Mouse (Mus musculus) myocyte (in vitro differentiated cells): ENCODE data around the gene Dab2. TPM values are rescaled to one million over a fixed set of nuclear protein-coding genes. Genes with fewer than 3 reads are reported as not detected.

ENCODE experiments used
- H3K27me3 ChIP-seq: one replicate; pipeline ENCODE4 v1.6.1; 2011; ENCODE audit not compliant: control insufficient read depth, insufficient read depth, insufficient read length
- H3K36me3 ChIP-seq: one replicate; pipeline ENCODE4 v1.6.1; 2011; ENCODE audit not compliant: control insufficient read depth, insufficient read depth
- H3K4me2 ChIP-seq: one replicate; pipeline ENCODE4 v1.6.1; 2011; ENCODE audit warnings: low read depth, control low read depth
- H3K4me3 ChIP-seq: one replicate; pipeline ENCODE4 v1.5.1; 2011; ENCODE audit warnings: mild to moderate bottlenecking, control low read depth, moderate library complexity
- H3K79me2 ChIP-seq: one replicate; pipeline ENCODE4 v1.6.1; 2011; ENCODE audit not compliant: control insufficient read depth, insufficient read depth
- H3ac ChIP-seq: one replicate; pipeline ENCODE4 v1.6.1; 2011; ENCODE audit not compliant: control insufficient read depth, insufficient read length
- CEBPB ChIP-seq: IDR thresholded peaks from 2 replicates; pipeline ENCODE4 v1.6.1; 2011; ENCODE audit warnings: mild to moderate bottlenecking, moderate library complexity; ENCODE audit not compliant: poor library complexity, insufficient read depth, severe bottlenecking
- E2F4 ChIP-seq: IDR thresholded peaks from one replicate; pipeline ENCODE4 v1.6.1; 2011; ENCODE audit warnings: mild to moderate bottlenecking, control low read depth, moderate library complexity; ENCODE audit not compliant: insufficient read depth
- MAX ChIP-seq: IDR thresholded peaks from one replicate; pipeline ENCODE4 v1.6.1; 2011; ENCODE audit warnings: low read depth, mild to moderate bottlenecking, control low read depth
- MYOD1 ChIP-seq, 3 experiments: IDR thresholded peaks; one replicate each; pipeline ENCODE4 v1.6.1; 2011; ENCODE audit warnings: control low read depth in 2 of 3, low read depth in 2 of 3, mild to moderate bottlenecking in 2 of 3, moderate library complexity in 1 of 3; ENCODE audit not compliant: insufficient read length in 2 of 3, control insufficient read depth in 1 of 3
- MYOG ChIP-seq, 3 experiments: IDR thresholded peaks; one replicate each; pipeline ENCODE4 v1.6.1; 2011; ENCODE audit warnings: control low read depth in 2 of 3, low read depth in 2 of 3, mild to moderate bottlenecking in 2 of 3; ENCODE audit not compliant: insufficient read length in 2 of 3, control insufficient read depth in 1 of 3, insufficient read depth in 1 of 3
- POLR2A ChIP-seq: IDR thresholded peaks from one replicate; pipeline ENCODE4 v1.6.1; 2011; ENCODE audit warnings: low read depth, mild to moderate bottlenecking, control low read depth, moderate library complexity; ENCODE audit not compliant: insufficient read length
- POLR2AphosphoS2 ChIP-seq: IDR thresholded peaks from one replicate; pipeline ENCODE4 v1.6.1; 2011; ENCODE audit warnings: low read depth, control low read depth; ENCODE audit not compliant: insufficient read length
- REST ChIP-seq: IDR thresholded peaks from one replicate; pipeline ENCODE4 v1.6.1; 2011; ENCODE audit warnings: mild to moderate bottlenecking, control low read depth, moderate library complexity; ENCODE audit not compliant: insufficient read depth, insufficient read length
- SRF ChIP-seq: IDR thresholded peaks from one replicate; pipeline ENCODE4 v1.6.1; 2011; ENCODE audit warnings: low read depth; ENCODE audit not compliant: control insufficient read depth, insufficient read length
- TCF12 ChIP-seq: IDR thresholded peaks from one replicate; pipeline ENCODE4 v1.6.1; 2011; ENCODE audit warnings: mild to moderate bottlenecking, control low read depth; ENCODE audit not compliant: poor library complexity, insufficient read depth, severe bottlenecking
- TCF3 ChIP-seq: IDR thresholded peaks from one replicate; pipeline ENCODE4 v1.6.1; 2011; ENCODE audit warnings: low read depth, control low read depth; ENCODE audit not compliant: insufficient read length
- USF1 ChIP-seq: IDR thresholded peaks from one replicate; pipeline ENCODE4 v1.6.1; 2011; ENCODE audit warnings: low read depth, mild to moderate bottlenecking, control low read depth, moderate library complexity
- polyA plus RNA-seq: library from polyadenylated mRNA; unstranded; fragments of >200 nt; fragmentation: generic; extraction: Trizol; gene quantifications from one replicate; pipeline ENCODE4 v1.2.1, GENCODE M21; 2012; ENCODE audit warnings: missing spikeins

Dab2 gene
- polyA plus RNA-seq, 1 experiment, result 9.8 TPM

DNA sequence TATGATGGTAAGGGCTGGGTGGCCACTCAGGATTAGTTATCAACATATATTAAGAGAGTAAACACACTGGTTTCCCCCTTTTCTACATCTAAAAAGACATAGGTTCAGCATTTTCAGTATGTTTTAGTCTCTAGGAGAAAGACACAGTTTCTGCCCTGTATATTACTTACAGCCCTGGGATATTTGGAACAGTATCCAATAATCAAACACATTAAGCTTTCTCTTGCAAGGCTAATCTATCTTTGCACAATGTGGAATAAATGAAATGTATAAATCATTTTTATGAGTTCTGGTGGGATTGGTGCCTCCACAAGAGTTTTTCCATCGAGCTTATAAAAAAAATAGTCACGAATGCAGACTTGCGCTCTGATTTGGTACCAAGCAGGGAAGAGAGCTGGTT lies 169.8 kb downstream of the Dab2 start:
- H3K36me3 ChIP-seq, result no peaks in the 10 kb centered on the region
- H3K4me2 ChIP-seq, result no peak overlapping the region
- no peaks in the 10 kb centered on the region for H3K27me3 ChIP-seq
- H3K4me3 ChIP-seq, result no peak overlapping the region
- H3K79me2 ChIP-seq, result no peaks in the 10 kb centered on the region
- TF ChIP-seq TCF12, result no peak
- TF ChIP-seq REST, result no peak
- TF ChIP-seq CEBPB, result no peak
- no peak for TF ChIP-seq MAX
- TF ChIP-seq E2F4, result no peak
- no peak for TF ChIP-seq MYOD1 (IDR thresholded peaks at IDR 0.05; ENCODE audit: control insufficient read depth in 1 of 3, insufficient read length in 2 of 3, low read depth in 2 of 3)
- no peak for TF ChIP-seq USF1
- TF ChIP-seq TCF3, result no peak
- no peak for TF ChIP-seq POLR2A
- no peak for TF ChIP-seq MYOG (IDR thresholded peaks at IDR 0.05; ENCODE audit: control insufficient read depth in 1 of 3, insufficient read depth in 1 of 3, insufficient read length in 2 of 3, low read depth in 2 of 3)
- no peak overlapping the region for H3ac ChIP-seq

DNA sequence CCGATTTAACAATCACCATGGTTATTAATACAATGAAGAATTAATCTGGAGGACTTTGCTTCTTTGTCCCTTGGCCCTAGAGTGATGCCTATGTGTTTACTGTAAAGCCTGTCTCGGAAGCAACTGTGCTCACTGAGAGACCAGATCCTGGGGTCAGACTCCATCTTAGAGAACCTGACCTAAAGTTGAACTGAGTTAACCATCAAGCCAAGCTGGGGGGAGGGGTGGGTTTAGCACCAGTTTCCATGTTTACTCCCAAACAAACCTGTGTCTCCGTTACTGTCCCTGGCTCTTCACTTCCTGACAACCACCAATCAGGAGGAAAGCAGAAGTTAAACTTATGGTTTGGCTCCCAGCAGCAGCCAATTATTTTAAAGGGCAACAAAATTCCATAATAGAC lies 184.0 kb downstream of the Dab2 start:
- Histone ChIP-seq H3K4me3 (no peak overlapping the region), H3K27me3 (no peaks in the 10 kb centered on the region), H3K79me2 (no peaks in the 10 kb centered on the region), H3ac (no peak overlapping the region), H3K36me3 (no peaks in the 10 kb centered on the region), H3K4me2 (no peak overlapping the region)
- TF ChIP-seq TCF3, result no peak
- TF ChIP-seq POLR2A, result no peak
- no peak for TF ChIP-seq MAX
- TF ChIP-seq POLR2AphosphoS2, result no peak
- no peak for TF ChIP-seq REST
- no peak for TF ChIP-seq USF1
- TF ChIP-seq E2F4, result no peak
- TF ChIP-seq MYOG (IDR thresholded peaks at IDR 0.05; ENCODE audit: control insufficient read depth in 1 of 3, insufficient read depth in 1 of 3, insufficient read length in 2 of 3, low read depth in 2 of 3), result no peak
- TF ChIP-seq CEBPB, result no peak
- no peak for TF ChIP-seq TCF12
- TF ChIP-seq MYOD1 (IDR thresholded peaks at IDR 0.05; ENCODE audit: control insufficient read depth in 1 of 3, insufficient read length in 2 of 3, low read depth in 2 of 3), result no peak
- TF ChIP-seq SRF, result no peak

Other genes starting within 250 kb of the Dab2 start
- gene C9, start 145.5 kb downstream of the Dab2 start, polyA plus RNA-seq, result not detected
- gene Fyb, start 223.1 kb downstream of the Dab2 start, polyA plus RNA-seq, result 129 TPM